Comparison of ENCODE assay signal across 15 mouse cellular contexts in the genomic region with DNA sequence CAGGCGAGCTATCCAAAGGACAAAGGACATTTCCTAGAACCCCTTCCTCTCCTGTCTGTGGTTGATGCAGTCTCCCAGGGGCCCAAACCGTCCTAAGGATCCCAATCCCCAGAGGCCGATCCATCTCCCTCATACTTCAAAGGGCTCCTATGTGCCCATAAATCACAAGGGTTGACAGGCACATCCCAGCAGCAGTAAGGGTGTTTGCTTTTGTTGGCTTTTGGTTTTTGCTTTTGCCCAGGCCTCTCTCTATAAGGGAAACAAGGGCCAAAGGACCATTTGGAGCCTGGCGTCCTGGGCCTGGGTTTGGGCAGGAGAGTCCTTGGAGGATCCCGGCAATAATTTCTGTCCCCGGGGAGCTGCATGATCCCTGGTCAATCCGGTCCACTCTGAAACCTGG. TPM values are rescaled to one million over a fixed set of nuclear protein-coding genes. Genes with fewer than 3 reads are reported as not detected.
DNase-seq lines count a peak whose midpoint lies in the region; ATAC-seq and TF ChIP-seq lines count a peak whose summit lies in the region.
"Had no signal": no experiment of that assay in that cellular context is flagged by ENCODE, and none has a peak within 500 bp of the region (broad histone marks: within the 10 kb centered on the region; RNA-seq: fewer than 3 reads in every experiment).

No protein-coding gene starts in this region.

- H3K4me2 ChIP-seq in heart, postnatal 0 days (ENCODE audit: low read depth, low read length) = no peak overlapping the region
- H3K4me2 ChIP-seq in lung, embryonic 16.5 days (ENCODE audit: low read depth, low read length) = peak overlapping the region; percentile 19; the same call in 1 of the 2 replicates
- H3K4me2 ChIP-seq: embryonic facial prominence, embryonic 12.5 days; midbrain, embryonic 12.5 days; stomach, embryonic 15.5 days had no signal

- no peak for TF ChIP-seq EP300 in heart, postnatal 0 days (IDR thresholded peaks at IDR 0.05; ENCODE audit: low read depth)

- peak; percentile 46 for DNase-seq in adrenal gland, adult 2 months
- no peak for DNase-seq in adrenal gland, postnatal 4 days (ENCODE audit: low spot score in 2 of 2)
- no peak for DNase-seq in heart, postnatal 0 days (ENCODE audit: low spot score)
- DNase-seq in heart, postnatal 14 days = no peak
- DNase-seq in lung, postnatal 4 days = no peak
- DNase-seq in frontal cortex, adult 2 months (ENCODE audit: extremely low spot score in 1 of 2, low spot score in 1 of 2) = no peak
- no peak for DNase-seq in right cerebral cortex, adult 18-20 months
- DNase-seq: cerebellum, adult 9-11 months; kidney, adult 18-20 months; liver; thymus, postnatal 14 days had no signal

- H3K9ac ChIP-seq in heart, postnatal 0 days (replicated peaks; ENCODE audit: low read depth, low read length) = 0 out of 2 replicates have a peak overlapping the region, but pooled peaks have one; percentile 36
- no peak overlapping the region; the same call in 1 of the 2 replicates for H3K9ac ChIP-seq in lung, embryonic 16.5 days (ENCODE audit: low read length)
- H3K9ac ChIP-seq: embryonic facial prominence, embryonic 12.5 days; midbrain, embryonic 12.5 days; stomach, embryonic 15.5 days had no signal

- intact Hi-C loops in heart, postnatal 14 days (cut with DNase I) = no loop called here

- H3K4me1 ChIP-seq in heart, postnatal 0 days (ENCODE audit: control insufficient read depth, insufficient read depth) = peaks cover 28% of the 10 kb centered on the region
- peaks cover 47% of the 10 kb centered on the region for H3K4me1 ChIP-seq in lung, embryonic 16.5 days (replicated peaks; ENCODE audit: control insufficient read depth, insufficient read depth, low read length)

- 0 out of 2 replicates have a peak overlapping the region, but pooled peaks have one; percentile 4 for H3K27ac ChIP-seq in heart, postnatal 0 days (ENCODE audit: low read depth)
- H3K27ac ChIP-seq in lung, embryonic 16.5 days (ENCODE audit: low read length) = peak overlapping the region; percentile 76
- H3K27ac ChIP-seq: embryonic facial prominence, embryonic 12.5 days; midbrain, embryonic 12.5 days; stomach, embryonic 15.5 days had no signal

- WGBS in heart, postnatal 0 days = 64% methylated on average over 7 of the region's 7 CpGs
- whole genome bisulfite sequencing in lung, embryonic 16.5 days = 33% methylated on average over 7 of the region's 7 CpGs

- no peaks in the 10 kb centered on the region for H3K27me3 ChIP-seq in heart, postnatal 0 days (ENCODE audit: control insufficient read depth, insufficient read depth, low read length)
- H3K27me3 ChIP-seq in lung, embryonic 16.5 days (ENCODE audit: control insufficient read depth, insufficient read depth, low read depth, low read length) = no peaks in the 10 kb centered on the region
- H3K27me3 ChIP-seq: embryonic facial prominence, embryonic 12.5 days; midbrain, embryonic 12.5 days; stomach, embryonic 15.5 days had no signal

- H3K4me3 ChIP-seq in heart, postnatal 0 days (ENCODE audit: low read depth, low read length) = no peak overlapping the region
- no peak overlapping the region for H3K4me3 ChIP-seq in lung, embryonic 16.5 days (ENCODE audit: low read length)
- H3K4me3 ChIP-seq: embryonic facial prominence, embryonic 12.5 days; midbrain, embryonic 12.5 days; stomach, embryonic 15.5 days had no signal

- no peak for ATAC-seq in heart, postnatal 0 days (ENCODE audit: insufficient read depth, low read depth)
- no peak for ATAC-seq in lung, embryonic 16.5 days (ENCODE audit: low read depth)

- no peak for TF ChIP-seq CTCF in heart, postnatal 0 days (IDR thresholded peaks at IDR 0.05; ENCODE audit: low read depth)

- H3K9me3 ChIP-seq in heart, postnatal 0 days (replicated peaks; ENCODE audit: control insufficient read depth, low read length) = no peaks in the 10 kb centered on the region
- H3K9me3 ChIP-seq in lung, embryonic 16.5 days (ENCODE audit: control insufficient read depth, low read length) = no peaks in the 10 kb centered on the region
- H3K9me3 ChIP-seq: embryonic facial prominence, embryonic 12.5 days; midbrain, embryonic 12.5 days had no signal

- H3K36me3 ChIP-seq in heart, postnatal 0 days (replicated peaks; ENCODE audit: control insufficient read depth, insufficient read depth, low read length) = no peaks in the 10 kb centered on the region
- no peaks in the 10 kb centered on the region for H3K36me3 ChIP-seq in lung, embryonic 16.5 days (ENCODE audit: control insufficient read depth, insufficient read depth, low read length)
- H3K36me3 ChIP-seq: embryonic facial prominence, embryonic 12.5 days; midbrain, embryonic 12.5 days; stomach, embryonic 15.5 days had no signal

RNA-seq across cellular contexts. Expression of a gene that starts 9.5 kb away (rescaled TPM):
- total RNA-seq in adrenal gland, adult 2 months (2021) = 1 to 10 TPM; 4.7 to 7.0 TPM
- 10.0 and 11.8 TPM in 2 replicates for polyA plus RNA-seq in adrenal gland, adult 2 months (2012; rRNA removed)
- 10 to 100 TPM; 12.8 to 13.1 TPM for total RNA-seq in adrenal gland, postnatal 4 days (2021)
- total RNA-seq in heart, postnatal 0 days (2014; rRNA removed; ENCODE audit: low replicate concordance) = 19.1 and 38.6 TPM in 2 replicates
- 5.8 and 6.6 TPM in 2 replicates for polyA plus RNA-seq in heart, postnatal 0 days (2015; fragmentation: Nextera tagmentation; extraction: Ambion mirVana)
- total RNA-seq in heart, postnatal 14 days (2021) = 1 to 10 TPM; 3.3 to 3.5 TPM
- polyA plus RNA-seq in lung, embryonic 16.5 days (2015; fragmentation: Nextera tagmentation; extraction: Ambion mirVana) = 13.4 and 14.7 TPM in 2 replicates
- polyA plus RNA-seq in frontal cortex, adult 2 months (2012; rRNA removed) = 1.2 and 1.4 TPM in 2 replicates
